Mouse (Mus musculus): ENCODE measurements at regions not wholly inside any gene's neighbourhood (a gene's known extent, or its start where the extent isn't known, plus 50 kb on each side); places are given as distances from the start of the nearest gene placed in this dataset.

DNA sequence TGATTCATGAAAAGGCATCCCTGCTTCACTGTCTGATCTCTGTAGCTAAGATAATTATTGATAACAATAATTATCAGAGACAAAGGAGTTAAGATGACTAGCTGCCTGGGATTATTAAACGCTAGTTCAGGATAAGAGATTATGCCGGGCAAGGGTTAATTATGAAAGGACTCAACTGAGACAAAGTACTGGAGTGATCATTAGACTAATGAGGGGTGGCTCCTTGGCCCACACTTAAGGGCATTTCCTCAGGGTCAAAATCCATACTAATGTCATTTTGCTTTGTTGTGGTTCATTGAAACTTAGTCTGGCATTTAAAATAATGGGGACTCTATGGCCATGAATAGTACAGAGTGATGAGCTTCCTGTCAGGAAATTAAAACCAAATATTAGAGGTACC lies 268.4 kb upstream of the Epha6 start:
- in situ Hi-C loops (cut with MboI, MseI), result loop anchor here in 1 of 2 experiments (5.0 kb wide), 1 partner anchor 34 kb away; no protein-coding TSS in a partner anchor

Data from T-helper 17 cell (primary cell).